Mouse (Mus musculus): ENCODE data around the gene Gjb3.

- no peak for TF ChIP-seq CTCF (IDR thresholded peaks at IDR 0.05; ENCODE audit: low read depth)
- no peak for TF ChIP-seq EP300 (IDR thresholded peaks at IDR 0.05; ENCODE audit: low read depth)
Measured at GRCm38 (mm10) chr4:127354506-127355485, 24.2 kb upstream of the Gjb3 start.
